Mouse (Mus musculus) kidney, adult 18-20 months (tissue): ENCODE data around the gene Cgas.
"Not testable (repeated sequence)": the region's sequence is repeated elsewhere in the genome, so short reads cannot be mapped to it uniquely, and the experiment has no call there.

Source experiments
- DNase-seq: peaks from one replicate; pipeline ENCODE4 v3.0.0; 2021

Cgas gene

GRCm38 (mm10) chr9:78442579-78443392 lies at the start of gene Cgas:
Gene Cgas (minus strand): TSS chr9:78443237.
- DNase-seq: peak; percentile 67

- DNase-seq: no peak
Measured at GRCm38 (mm10) chr9:78492254-78492653, 49.2 kb upstream of the Cgas start.

- DNase-seq: no peak
Measured at GRCm38 (mm10) chr9:78491169-78491568, 48.1 kb upstream of the Cgas start.

- peak; percentile 76 for DNase-seq
Measured at GRCm38 (mm10) chr9:78488890-78489420, 45.9 kb upstream of the Cgas start, which contains the start of gene Eef1a1. Gene Eef1a1 (minus strand): TSS chr9:78489151.

- DNase-seq: not testable (repeated sequence)
Measured at GRCm38 (mm10) chr9:78488021-78488420, 45.0 kb upstream of the Cgas start.

- no peak for DNase-seq
Measured at GRCm38 (mm10) chr9:78484660-78485059, 41.6 kb upstream of the Cgas start.

- DNase-seq: no peak
Measured at GRCm38 (mm10) chr9:78482386-78482785, 39.3 kb upstream of the Cgas start.

- peak; percentile 96 for DNase-seq
Measured at GRCm38 (mm10) chr9:78481423-78482331, 38.6 kb upstream of the Cgas start.

GRCm38 (mm10) chr9:78480706-78481358 lies 37.8 kb upstream of the Cgas start:
- peak; percentile 82 for DNase-seq

GRCm38 (mm10) chr9:78480227-78480626 lies 37.2 kb upstream of the Cgas start:
- not testable (repeated sequence) for DNase-seq

- not testable (repeated sequence) for DNase-seq
Measured at GRCm38 (mm10) chr9:78479308-78479707, 36.3 kb upstream of the Cgas start.

- not testable (repeated sequence) for DNase-seq
Measured at GRCm38 (mm10) chr9:78478009-78478605, 35.1 kb upstream of the Cgas start.

- no peak for DNase-seq
Measured at GRCm38 (mm10) chr9:78477021-78477551, 34.0 kb upstream of the Cgas start.

GRCm38 (mm10) chr9:78476531-78477020 lies 33.5 kb upstream of the Cgas start:
- DNase-seq: peak; percentile 13

- no peak for DNase-seq
Measured at GRCm38 (mm10) chr9:78475873-78476272, 32.8 kb upstream of the Cgas start.

- DNase-seq: no peak
Measured at GRCm38 (mm10) chr9:78475383-78475780, 32.3 kb upstream of the Cgas start.

- no peak for DNase-seq
Measured at GRCm38 (mm10) chr9:78474771-78475382, 31.8 kb upstream of the Cgas start.

GRCm38 (mm10) chr9:78474270-78474669 lies 31.2 kb upstream of the Cgas start:
- no peak for DNase-seq

GRCm38 (mm10) chr9:78473588-78473987 lies 30.6 kb upstream of the Cgas start:
- no peak for DNase-seq

- DNase-seq: no peak
Measured at GRCm38 (mm10) chr9:78465725-78466124, 22.7 kb upstream of the Cgas start.

GRCm38 (mm10) chr9:78463337-78463736 lies 20.3 kb upstream of the Cgas start:
- DNase-seq: no peak
